Mouse (Mus musculus): ENCODE measurements at regions not wholly inside any gene's neighbourhood (a gene's known extent, or its start where the extent isn't known, plus 50 kb on each side); places are given as distances from the start of the nearest gene placed in this dataset.

- no peaks in the 10 kb centered on the region for H3K4me1 ChIP-seq (ENCODE audit: control insufficient read depth, insufficient read depth, low read length)
- no peak for ATAC-seq (ENCODE audit: insufficient number of reproducible peaks, insufficient read depth, low FRiP score, low read depth)
- H3K4me3 ChIP-seq (ENCODE audit: low read depth, low read length): no peak overlapping the region
- no peak overlapping the region for H3K4me2 ChIP-seq (replicated peaks; ENCODE audit: low read depth, low read length)
- WGBS: 85% methylated on average over 5 of the region's 5 CpGs
- no peaks in the 10 kb centered on the region for H3K27me3 ChIP-seq (ENCODE audit: control insufficient read depth, insufficient read depth, low read length)
- H3K9me3 ChIP-seq (ENCODE audit: control insufficient read depth, low read depth, low read length): no peaks in the 10 kb centered on the region; the same call in 1 of the 2 replicates
- H3K9ac ChIP-seq (replicated peaks; ENCODE audit: low read depth, low read length): no peak overlapping the region
- H3K36me3 ChIP-seq (ENCODE audit: control insufficient read depth, insufficient read depth, low read length): no peaks in the 10 kb centered on the region
- H3K27ac ChIP-seq (ENCODE audit: low read length): no peak overlapping the region
Observed at GRCm38 (mm10) chr5:133963301-133963700, 136.2 kb upstream of the Castor2 start.

- no peak for ATAC-seq (ENCODE audit: insufficient number of reproducible peaks, insufficient read depth, low FRiP score, low read depth)
- Histone ChIP-seq H3K27ac (ENCODE audit: low read length) (no peak overlapping the region), H3K4me3 (ENCODE audit: low read depth, low read length) (no peak overlapping the region), H3K27me3 (ENCODE audit: control insufficient read depth, insufficient read depth, low read length) (no peaks in the 10 kb centered on the region), H3K4me1 (ENCODE audit: control insufficient read depth, insufficient read depth, low read length) (no peaks in the 10 kb centered on the region), H3K9ac (replicated peaks; ENCODE audit: low read depth, low read length) (no peak overlapping the region), H3K4me2 (replicated peaks; ENCODE audit: low read depth, low read length) (no peak overlapping the region), H3K9me3 (ENCODE audit: control insufficient read depth, low read depth, low read length) (no peaks in the 10 kb centered on the region), H3K36me3 (ENCODE audit: control insufficient read depth, insufficient read depth, low read length) (no peaks in the 10 kb centered on the region)
- 79% methylated on average over 3 of the region's 3 CpGs for WGBS
Observed at GRCm38 (mm10) chr5:133940841-133941240, 158.7 kb upstream of the Castor2 start.

- Histone ChIP-seq H3K36me3 (ENCODE audit: control insufficient read depth, insufficient read depth, low read length) (no peaks in the 10 kb centered on the region), H3K9ac (replicated peaks; ENCODE audit: low read depth, low read length) (no peak overlapping the region), H3K9me3 (ENCODE audit: control insufficient read depth, low read depth, low read length) (no peaks in the 10 kb centered on the region), H3K4me2 (replicated peaks; ENCODE audit: low read depth, low read length) (no peak overlapping the region), H3K27ac (ENCODE audit: low read length) (no peak overlapping the region), H3K4me3 (ENCODE audit: low read depth, low read length) (no peak overlapping the region), H3K27me3 (ENCODE audit: control insufficient read depth, insufficient read depth, low read length) (no peaks in the 10 kb centered on the region), H3K4me1 (ENCODE audit: control insufficient read depth, insufficient read depth, low read length) (no peaks in the 10 kb centered on the region)
- no peak for ATAC-seq (ENCODE audit: insufficient number of reproducible peaks, insufficient read depth, low FRiP score, low read depth)
- WGBS: 82% methylated on average over 2 of the region's 2 CpGs
Observed at GRCm38 (mm10) chr5:133940030-133940429, 159.5 kb upstream of the Castor2 start.

- Histone ChIP-seq H3K9ac (replicated peaks; ENCODE audit: low read depth, low read length) (no peak overlapping the region), H3K4me3 (ENCODE audit: low read depth, low read length) (no peak overlapping the region), H3K27me3 (ENCODE audit: control insufficient read depth, insufficient read depth, low read length) (no peaks in the 10 kb centered on the region), H3K27ac (ENCODE audit: low read length) (no peak overlapping the region), H3K9me3 (ENCODE audit: control insufficient read depth, low read depth, low read length) (no peaks in the 10 kb centered on the region), H3K4me2 (replicated peaks; ENCODE audit: low read depth, low read length) (no peak overlapping the region), H3K36me3 (ENCODE audit: control insufficient read depth, insufficient read depth, low read length) (no peaks in the 10 kb centered on the region), H3K4me1 (ENCODE audit: control insufficient read depth, insufficient read depth, low read length) (no peaks in the 10 kb centered on the region)
- no peak for ATAC-seq (ENCODE audit: insufficient number of reproducible peaks, insufficient read depth, low FRiP score, low read depth)
- WGBS: 79% methylated on average over 9 of the region's 9 CpGs
Observed at GRCm38 (mm10) chr5:133937967-133938918, 161.3 kb upstream of the Castor2 start.

GRCm38 (mm10) chr5:133935451-133935850, 164.1 kb upstream of the Castor2 start:
- Histone ChIP-seq H3K4me3 (ENCODE audit: low read depth, low read length) (no peak overlapping the region), H3K4me1 (ENCODE audit: control insufficient read depth, insufficient read depth, low read length) (no peaks in the 10 kb centered on the region), H3K9ac (replicated peaks; ENCODE audit: low read depth, low read length) (no peak overlapping the region), H3K9me3 (ENCODE audit: control insufficient read depth, low read depth, low read length) (no peaks in the 10 kb centered on the region), H3K4me2 (replicated peaks; ENCODE audit: low read depth, low read length) (no peak overlapping the region), H3K27ac (ENCODE audit: low read length) (no peak overlapping the region), H3K36me3 (ENCODE audit: control insufficient read depth, insufficient read depth, low read length) (no peaks in the 10 kb centered on the region), H3K27me3 (ENCODE audit: control insufficient read depth, insufficient read depth, low read length) (no peaks in the 10 kb centered on the region)
- whole genome bisulfite sequencing: 89% methylated on average over 6 of the region's 6 CpGs
- no peak for ATAC-seq (ENCODE audit: insufficient number of reproducible peaks, insufficient read depth, low FRiP score, low read depth)

- Histone ChIP-seq H3K9ac (replicated peaks; ENCODE audit: low read depth, low read length) (no peak overlapping the region), H3K4me3 (ENCODE audit: low read depth, low read length) (no peak overlapping the region), H3K9me3 (ENCODE audit: control insufficient read depth, low read depth, low read length) (no peaks in the 10 kb centered on the region), H3K27me3 (ENCODE audit: control insufficient read depth, insufficient read depth, low read length) (no peaks in the 10 kb centered on the region), H3K27ac (ENCODE audit: low read length) (no peak overlapping the region), H3K4me2 (replicated peaks; ENCODE audit: low read depth, low read length) (no peak overlapping the region), H3K36me3 (ENCODE audit: control insufficient read depth, insufficient read depth, low read length) (no peaks in the 10 kb centered on the region), H3K4me1 (ENCODE audit: control insufficient read depth, insufficient read depth, low read length) (no peaks in the 10 kb centered on the region)
- WGBS: 74% methylated on average over 6 of the region's 6 CpGs
- ATAC-seq (ENCODE audit: insufficient number of reproducible peaks, insufficient read depth, low FRiP score, low read depth): no peak
Observed at GRCm38 (mm10) chr5:133935006-133935405, 164.5 kb upstream of the Castor2 start.

GRCm38 (mm10) chr5:133930101-133930500, 169.4 kb upstream of the Castor2 start:
- Histone ChIP-seq H3K36me3 (ENCODE audit: control insufficient read depth, insufficient read depth, low read length) (no peaks in the 10 kb centered on the region), H3K9ac (replicated peaks; ENCODE audit: low read depth, low read length) (no peak overlapping the region), H3K4me3 (ENCODE audit: low read depth, low read length) (no peak overlapping the region), H3K4me1 (ENCODE audit: control insufficient read depth, insufficient read depth, low read length) (no peaks in the 10 kb centered on the region), H3K4me2 (replicated peaks; ENCODE audit: low read depth, low read length) (no peak overlapping the region), H3K27me3 (ENCODE audit: control insufficient read depth, insufficient read depth, low read length) (no peaks in the 10 kb centered on the region), H3K9me3 (ENCODE audit: control insufficient read depth, low read depth, low read length) (no peaks in the 10 kb centered on the region), H3K27ac (ENCODE audit: low read length) (no peak overlapping the region)
- no peak for ATAC-seq (ENCODE audit: insufficient number of reproducible peaks, insufficient read depth, low FRiP score, low read depth)
- 79% methylated on average over 5 of the region's 5 CpGs for WGBS

- ATAC-seq (ENCODE audit: insufficient number of reproducible peaks, insufficient read depth, low FRiP score, low read depth): no peak
- Histone ChIP-seq H3K4me1 (ENCODE audit: control insufficient read depth, insufficient read depth, low read length) (no peaks in the 10 kb centered on the region), H3K4me3 (ENCODE audit: low read depth, low read length) (no peak overlapping the region), H3K4me2 (replicated peaks; ENCODE audit: low read depth, low read length) (no peak overlapping the region), H3K27ac (ENCODE audit: low read length) (no peak overlapping the region), H3K9me3 (ENCODE audit: control insufficient read depth, low read depth, low read length) (no peaks in the 10 kb centered on the region), H3K27me3 (ENCODE audit: control insufficient read depth, insufficient read depth, low read length) (no peaks in the 10 kb centered on the region), H3K36me3 (ENCODE audit: control insufficient read depth, insufficient read depth, low read length) (no peaks in the 10 kb centered on the region), H3K9ac (replicated peaks; ENCODE audit: low read depth, low read length) (no peak overlapping the region)
- WGBS: 76% methylated on average over 5 of the region's 5 CpGs
Observed at GRCm38 (mm10) chr5:133927054-133927453, 172.5 kb upstream of the Castor2 start.
